Mouse (Mus musculus) midbrain, embryonic 13.5 days (tissue): ENCODE results near the gene Map4k4. TPM values are rescaled to one million over a fixed set of nuclear protein-coding genes. Genes with fewer than 3 reads are reported as not detected.

Source experiments
- ATAC-seq: fragments of 200-750 bp; cut with Nextera tagmentation; 2 replicates; pipeline ENCODE4 v1.8.0; 2017; ENCODE audit warnings: mild to moderate bottlenecking, moderate TSS enrichment, moderate library complexity
- H3K27ac ChIP-seq: fragments of 300-500 bp; sonication (generic); 2 replicates; pipeline ENCODE4 v1.5.1; 2015; ENCODE audit warnings: inconsistent platforms, mild to moderate bottlenecking, moderate library complexity
- H3K27me3 ChIP-seq: fragments of 300-500 bp; sonication (generic); 2 replicates; pipeline ENCODE4 v1.6.1; 2015; ENCODE audit warnings: mild to moderate bottlenecking, inconsistent platforms
- H3K36me3 ChIP-seq: fragments of 300-500 bp; sonication (generic); 2 replicates; pipeline ENCODE4 v1.6.1; 2015; ENCODE audit warnings: mild to moderate bottlenecking, inconsistent platforms
- H3K4me1 ChIP-seq: fragments of 300-500 bp; sonication (generic); replicated peaks from 2 replicates; pipeline ENCODE4 v1.6.1; 2015; ENCODE audit warnings: inconsistent platforms
- H3K4me2 ChIP-seq: fragments of 300-500 bp; sonication (generic); replicated peaks from 2 replicates; pipeline ENCODE4 v1.6.1; 2015; ENCODE audit warnings: moderate library complexity, mild to moderate bottlenecking, inconsistent platforms
- H3K4me3 ChIP-seq: fragments of 300-500 bp; sonication (generic); replicated peaks from 2 replicates; pipeline ENCODE4 v1.5.1; 2015; ENCODE audit warnings: mild to moderate bottlenecking, inconsistent platforms
- H3K9ac ChIP-seq: fragments of 300-500 bp; sonication (generic); replicated peaks from 2 replicates; pipeline ENCODE4 v1.6.1; 2015; ENCODE audit warnings: mild to moderate bottlenecking, inconsistent platforms
- H3K9me3 ChIP-seq: fragments of 300-500 bp; sonication (generic); 2 replicates; pipeline ENCODE4 v1.6.1; 2016; ENCODE audit warnings: mild to moderate bottlenecking, inconsistent platforms
- WGBS: fragments of 180-500 bp; shearing (Covaris S2); methylation state at CpG from one replicate; pipeline ENCODE4 v1.1.7; 2015; 5-methylcytosine and 5-hydroxymethylcytosine counted together
- polyA plus RNA-seq: library from polyadenylated mRNA; unstranded; fragments of >200 nt; fragmentation: Nextera tagmentation; extraction: Ambion mirVana; gene quantifications from 2 replicates; pipeline ENCODE4 v1.2.1, GENCODE M21; 2015

Gene Map4k4
- polyA plus RNA-seq, 1 experiment from 2014 or later: 58.2 TPM

- H3K36me3 ChIP-seq: no peaks in the 10 kb centered on the region
- WGBS: 76% methylated on average over 9 of the region's 9 CpGs
Measured at GRCm38 (mm10) chr1:40061359-40061758, 160.6 kb downstream of the Map4k4 start.

GRCm38 (mm10) chr1:40063409-40063808 is 162.7 kb downstream of the Map4k4 start:
- Histone ChIP-seq H3K4me1 (no peaks in the 10 kb centered on the region; the same call in 1 of the 2 replicates), H3K9me3 (no peaks in the 10 kb centered on the region), H3K36me3 (no peaks in the 10 kb centered on the region), H3K27me3 (no peaks in the 10 kb centered on the region), H3K4me2 (no peak overlapping the region), H3K27ac (no peak overlapping the region), H3K4me3 (no peak overlapping the region), H3K9ac (no peak overlapping the region)
- ATAC-seq: peak; percentile 28
- WGBS: 50% methylated on average over 4 of the region's 4 CpGs

More at GRCm38 (mm10) chr1:40061359-40061758, 160.6 kb downstream of the Map4k4 start:
- Histone ChIP-seq H3K9ac (no peak overlapping the region), H3K4me3 (no peak overlapping the region), H3K27me3 (no peaks in the 10 kb centered on the region), H3K9me3 (no peaks in the 10 kb centered on the region), H3K4me1 (no peaks in the 10 kb centered on the region; the same call in 1 of the 2 replicates), H3K4me2 (no peak overlapping the region), H3K27ac (no peak overlapping the region)
- no peak for ATAC-seq

DNA sequence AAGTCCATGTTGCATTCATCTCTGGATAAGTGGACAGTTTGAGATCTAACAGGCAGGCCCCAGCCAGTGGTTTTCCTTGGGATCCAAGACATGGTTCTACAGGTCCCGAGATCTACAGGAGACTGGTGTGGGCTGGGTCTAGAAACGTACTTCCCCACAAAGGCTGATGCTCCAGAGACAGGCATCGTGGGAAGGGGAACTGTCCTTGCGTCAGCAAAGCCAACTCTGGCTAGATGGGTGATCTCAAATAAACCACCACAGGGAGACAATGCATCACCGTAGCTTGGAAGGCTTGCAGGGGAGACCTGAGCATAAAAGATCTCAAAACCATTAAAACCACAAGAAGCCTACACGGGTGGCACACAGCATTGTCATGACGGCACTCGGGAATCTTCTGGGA is 163.8 kb downstream of the Map4k4 start:
- Histone ChIP-seq H3K27ac (no peak overlapping the region), H3K4me2 (no peak overlapping the region), H3K27me3 (no peaks in the 10 kb centered on the region), H3K4me1 (no peaks in the 10 kb centered on the region; the same call in 1 of the 2 replicates), H3K4me3 (no peak overlapping the region), H3K36me3 (no peaks in the 10 kb centered on the region), H3K9me3 (no peaks in the 10 kb centered on the region), H3K9ac (no peak overlapping the region)
- ATAC-seq: no peak
- WGBS: 94% methylated on average over 8 of the region's 8 CpGs

GRCm38 (mm10) chr1:40072558-40072957 is 171.8 kb downstream of the Map4k4 start:
- 0 out of 2 replicates have a peak, but pooled peaks cover 3% of the 10 kb centered on the region for H3K4me1 ChIP-seq
- H3K27ac ChIP-seq: no peak overlapping the region
- no peak overlapping the region for H3K4me3 ChIP-seq
- no peaks in the 10 kb centered on the region for H3K27me3 ChIP-seq
- no peaks in the 10 kb centered on the region for H3K9me3 ChIP-seq
- no peak overlapping the region for H3K9ac ChIP-seq
- WGBS: 79% methylated on average over 4 of the region's 4 CpGs
- ATAC-seq: no peak
- H3K4me2 ChIP-seq: no peak overlapping the region
- no peaks in the 10 kb centered on the region for H3K36me3 ChIP-seq

DNA sequence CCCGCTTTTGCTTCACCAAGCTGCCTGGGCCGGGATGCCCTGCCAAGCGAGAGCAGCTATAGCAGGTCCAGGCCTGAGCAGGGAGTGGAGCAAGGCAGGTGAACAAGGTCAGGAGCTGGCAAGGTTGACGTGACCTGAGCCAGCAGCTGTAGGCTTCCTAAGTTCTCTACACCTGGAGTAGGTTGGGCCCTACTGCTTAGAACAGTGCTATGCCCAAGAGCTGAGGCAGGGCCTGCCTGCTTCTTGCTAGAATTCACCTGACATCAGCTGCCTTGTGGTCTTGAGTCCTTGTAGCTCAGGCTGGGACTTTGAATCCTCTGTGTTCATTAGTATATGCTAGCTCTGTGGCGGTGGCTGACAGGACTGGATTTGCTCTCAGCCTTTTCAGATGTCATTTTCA is 173.1 kb downstream of the Map4k4 start, which contains the start of gene Il1r2:
Il1r2 (plus strand) TSS at position 301 of the 400 bp plus-strand sequence.
- Histone ChIP-seq H3K9ac (no peak within 1 kb of the TSS), H3K27me3 (no peaks in the 10 kb centered on the region), H3K4me1 (0 out of 2 replicates have a peak, but pooled peaks cover 3% of the 10 kb centered on the region), H3K36me3 (no peaks in the 10 kb centered on the region), H3K4me3 (no peak within 1 kb of the TSS), H3K27ac (no peak within 1 kb of the TSS), H3K9me3 (no peaks in the 10 kb centered on the region), H3K4me2 (no peak within 1 kb of the TSS)
- ATAC-seq: no peak
- 96% methylated on average over 5 of the region's 5 CpGs for WGBS

Other genes with a start within 250 kb of the Map4k4 start
- 3.7 and 3.8 TPM in 2 replicates for gene Creg2, start 249.4 kb upstream of the Map4k4 start, polyA plus RNA-seq
- 0.13 and 0.28 TPM in 2 replicates for gene Rfx8, start 179.9 kb upstream of the Map4k4 start, polyA plus RNA-seq
- not detected in 2 replicates for gene Gm3646, start 95.6 kb upstream of the Map4k4 start, polyA plus RNA-seq
- gene Il1r2, start 173.2 kb downstream of the Map4k4 start, polyA plus RNA-seq: 0.15 TPM in 1 of 2 replicates, not detected in the other